Mouse (Mus musculus): Measurements from ENCODE around the gene D17Wsu92e. TPM values are rescaled to one million over a fixed set of nuclear protein-coding genes. Genes with fewer than 3 reads are reported as not detected.

D17Wsu92e gene
- polyA plus RNA-seq (2017; shearing (Covaris generic)) = 34.7 TPM

DNA sequence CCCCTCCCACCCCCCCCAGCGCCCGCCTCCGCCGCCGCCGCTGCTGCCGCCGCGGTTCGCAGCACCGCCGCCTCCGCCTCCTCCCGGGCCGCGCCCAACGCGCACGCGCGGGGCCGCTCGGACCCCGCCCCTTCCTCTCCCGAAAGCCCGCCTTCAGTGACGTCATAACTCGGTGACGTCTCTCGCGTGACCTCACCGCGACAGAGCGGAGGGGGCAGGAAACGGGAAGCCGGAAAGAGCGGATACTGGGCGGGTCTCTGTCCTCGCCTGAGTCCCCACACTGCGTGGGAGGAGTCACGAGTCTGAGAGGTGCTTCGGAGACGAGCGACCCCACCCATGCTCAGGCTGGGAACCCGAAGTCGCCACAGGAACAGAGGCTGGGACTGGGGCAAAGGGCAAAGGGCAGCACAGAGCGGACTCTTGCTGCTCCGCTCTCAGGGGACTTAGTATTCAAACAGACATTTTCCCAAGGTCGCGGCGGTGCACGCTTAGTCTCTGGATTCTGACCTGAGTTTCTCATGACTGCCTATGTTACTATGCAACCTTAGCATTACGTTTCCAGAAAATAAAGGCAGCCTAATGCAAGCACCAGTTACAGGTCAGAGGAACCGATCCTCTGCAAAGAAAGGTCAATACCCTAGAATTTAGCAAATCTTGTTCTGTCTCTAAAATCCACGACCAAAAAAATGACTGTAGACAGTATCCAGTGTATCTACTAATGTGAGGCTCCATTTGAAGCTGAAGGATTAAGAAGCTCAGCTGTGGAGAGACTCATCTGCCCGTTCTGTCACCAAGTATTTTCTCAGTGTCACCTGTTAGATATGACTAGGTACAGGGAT lies at the start of gene D17Wsu92e:
Gene D17Wsu92e (minus strand): TSS at position 81 of the 839 bp plus-strand sequence.

DNA sequence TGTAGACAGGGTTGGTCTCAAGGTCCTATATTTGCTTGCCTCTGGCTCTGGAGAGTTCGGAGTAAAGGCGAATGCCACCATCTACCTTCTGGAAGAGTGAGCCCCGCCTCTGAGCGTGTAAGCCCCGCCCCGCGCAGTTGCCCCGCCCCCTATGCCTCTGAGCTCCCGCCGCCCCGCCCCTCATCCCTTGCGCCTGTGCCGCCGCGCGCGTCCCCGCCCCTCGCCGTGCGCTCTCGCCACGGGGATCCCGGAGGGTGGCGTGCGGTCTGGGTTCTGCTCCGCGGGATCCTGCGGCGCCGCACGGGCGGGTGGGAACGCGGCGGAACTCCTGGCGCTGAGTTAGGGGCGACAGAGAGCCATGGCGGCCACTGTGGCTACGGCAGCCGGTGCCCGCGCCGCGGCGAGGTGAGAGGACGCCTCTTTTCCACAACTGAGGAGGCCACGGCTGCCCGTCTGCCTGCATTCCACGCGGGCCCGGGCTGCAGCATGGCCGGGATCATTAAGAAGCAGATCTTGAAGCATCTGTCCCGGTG lies 35.9 kb upstream of the D17Wsu92e start, which contains the start of gene Uhrf1bp1:
Gene Uhrf1bp1 (plus strand): TSS at position 177 of the 533 bp plus-strand sequence.

DNA sequence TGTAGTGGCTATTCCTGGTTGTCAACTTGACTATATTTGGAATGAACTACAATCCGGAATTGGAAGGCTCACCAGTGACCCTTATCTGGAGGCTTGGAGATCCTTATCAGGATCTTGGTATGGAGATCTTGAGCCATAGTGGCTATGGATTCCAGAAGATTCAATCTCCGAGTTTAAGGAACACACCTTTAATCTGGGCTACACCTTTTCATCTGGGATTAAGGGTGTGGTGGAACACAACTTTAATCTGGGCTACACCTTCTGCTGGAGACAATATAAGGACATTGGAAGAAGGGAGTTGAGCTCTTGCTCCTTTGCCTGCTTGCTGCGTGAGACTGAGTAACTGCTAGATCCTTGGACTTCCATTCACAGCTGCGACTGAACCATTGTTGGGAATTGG lies 17.4 kb upstream of the D17Wsu92e start, which contains the start of gene Snrpc:
Gene Snrpc (plus strand): TSS at position 301 of the 400 bp plus-strand sequence.

DNA sequence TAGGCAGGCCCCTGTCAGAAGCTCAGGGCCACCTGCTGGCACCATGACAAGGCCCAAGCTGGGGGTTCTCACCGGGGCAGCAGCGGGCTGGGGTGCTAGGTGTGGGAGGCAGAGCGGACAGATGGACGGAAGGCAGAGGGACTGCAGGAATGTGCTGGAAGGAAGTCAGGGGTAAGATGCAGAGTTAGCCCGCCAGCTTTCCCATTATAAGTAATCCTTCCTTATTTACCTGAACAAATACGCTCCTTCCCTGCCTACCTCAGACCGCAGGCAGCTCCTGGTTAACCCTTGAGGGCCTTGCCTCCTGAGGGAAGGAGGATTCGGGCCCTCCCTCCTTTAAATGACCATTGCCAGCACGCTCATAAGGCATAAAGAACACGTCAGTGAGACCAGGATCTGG lies 91.7 kb downstream of the D17Wsu92e start, which contains the start of gene Spdef:
Gene Spdef (minus strand): TSS at position 186 of the 400 bp plus-strand sequence.

Other genes with a start within 250 kb of the D17Wsu92e start
- gene Nudt3, start 197.2 kb downstream of the D17Wsu92e start, polyA plus RNA-seq (2017; shearing (Covaris generic)) = 78.3 TPM
- gene RPS10-NUDT3, start 185.4 kb downstream of the D17Wsu92e start, polyA plus RNA-seq (2017; shearing (Covaris generic)) = not detected
- 1,396 TPM for gene Rps10, start 184.0 kb downstream of the D17Wsu92e start, polyA plus RNA-seq (2017; shearing (Covaris generic))
- 56.2 TPM for gene Pacsin1, start 165.1 kb downstream of the D17Wsu92e start, polyA plus RNA-seq (2017; shearing (Covaris generic))
- not detected for gene Spdef, start 91.7 kb downstream of the D17Wsu92e start, polyA plus RNA-seq (2017; shearing (Covaris generic))
- gene Snrpc, start 17.5 kb upstream of the D17Wsu92e start, polyA plus RNA-seq (2017; shearing (Covaris generic)) = 123 TPM
- 0.88 TPM for gene Uhrf1bp1, start 35.8 kb upstream of the D17Wsu92e start, polyA plus RNA-seq (2017; shearing (Covaris generic))
- 18.3 TPM for gene Anks1, start 88.7 kb upstream of the D17Wsu92e start, polyA plus RNA-seq (2017; shearing (Covaris generic))
- gene Taf11, start 89.2 kb upstream of the D17Wsu92e start, polyA plus RNA-seq (2017; shearing (Covaris generic)) = 20.6 TPM